Mouse (Mus musculus) stomach, embryonic 15.5 days (tissue): ENCODE results near the gene Usp54. TPM values are rescaled to one million over a fixed set of nuclear protein-coding genes. Genes with fewer than 3 reads are reported as not detected.

Experiments used
- ATAC-seq: fragments of 200-750 bp; cut with Nextera tagmentation; 2 replicates; pipeline ENCODE4 v1.8.0; 2017; ENCODE audit warnings: low read depth, moderate number of reproducible peaks, moderate TSS enrichment; ENCODE audit not compliant: insufficient read depth, low FRiP score
- H3K27ac ChIP-seq: fragments of 300-500 bp; sonication (generic); 2 replicates; pipeline ENCODE4 v1.5.1; 2015; ENCODE audit warnings: mild to moderate bottlenecking, inconsistent platforms
- H3K27me3 ChIP-seq: fragments of 300-500 bp; sonication (generic); replicated peaks from 2 replicates; pipeline ENCODE4 v1.6.1; 2015; ENCODE audit warnings: inconsistent platforms
- H3K36me3 ChIP-seq: fragments of 300-500 bp; sonication (generic); 2 replicates; pipeline ENCODE4 v1.6.1; 2015; ENCODE audit warnings: inconsistent platforms
- H3K4me1 ChIP-seq: fragments of 300-500 bp; sonication (generic); 2 replicates; pipeline ENCODE4 v1.6.1; 2015; ENCODE audit warnings: inconsistent platforms
- H3K4me2 ChIP-seq: fragments of 300-500 bp; sonication (generic); 2 replicates; pipeline ENCODE4 v1.6.1; 2015; ENCODE audit warnings: mild to moderate bottlenecking, inconsistent platforms
- H3K4me3 ChIP-seq: fragments of 300-500 bp; sonication (generic); replicated peaks from 2 replicates; pipeline ENCODE4 v1.5.1; 2015; ENCODE audit warnings: inconsistent platforms
- H3K9ac ChIP-seq: fragments of 300-500 bp; sonication (generic); 2 replicates; pipeline ENCODE4 v1.6.1; 2015; ENCODE audit warnings: inconsistent platforms
- H3K9me3 ChIP-seq: fragments of 300-500 bp; sonication (generic); 2 replicates; pipeline ENCODE4 v1.6.1; 2016; ENCODE audit warnings: inconsistent platforms
- WGBS: fragments of 180-500 bp; shearing (Covaris S2); methylation state at CpG from one replicate; pipeline ENCODE4 v1.1.7; 2015; 5-methylcytosine and 5-hydroxymethylcytosine counted together
- polyA plus RNA-seq: library from polyadenylated mRNA; unstranded; fragments of >200 nt; fragmentation: Nextera tagmentation; extraction: Ambion mirVana; gene quantifications from 2 replicates; pipeline ENCODE4 v1.2.1, GENCODE M21; 2015

Usp54 gene
- polyA plus RNA-seq, 1 experiment from 2014 or later, result 5.5 TPM

GRCm38 (mm10) chr14:20626447-20626846 lies 14.4 kb downstream of the Usp54 start:
- ATAC-seq, result no peak
- WGBS, result 85% methylated on average over 2 of the region's 2 CpGs
- H3K27ac ChIP-seq, result no peak overlapping the region
- H3K4me3 ChIP-seq, result no peak overlapping the region
- no peaks in the 10 kb centered on the region for H3K36me3 ChIP-seq
- H3K9me3 ChIP-seq, result no peaks in the 10 kb centered on the region
- no peak overlapping the region for H3K4me2 ChIP-seq
- H3K27me3 ChIP-seq, result no peaks in the 10 kb centered on the region
- no peak overlapping the region for H3K9ac ChIP-seq
- H3K4me1 ChIP-seq, result no peaks in the 10 kb centered on the region

DNA sequence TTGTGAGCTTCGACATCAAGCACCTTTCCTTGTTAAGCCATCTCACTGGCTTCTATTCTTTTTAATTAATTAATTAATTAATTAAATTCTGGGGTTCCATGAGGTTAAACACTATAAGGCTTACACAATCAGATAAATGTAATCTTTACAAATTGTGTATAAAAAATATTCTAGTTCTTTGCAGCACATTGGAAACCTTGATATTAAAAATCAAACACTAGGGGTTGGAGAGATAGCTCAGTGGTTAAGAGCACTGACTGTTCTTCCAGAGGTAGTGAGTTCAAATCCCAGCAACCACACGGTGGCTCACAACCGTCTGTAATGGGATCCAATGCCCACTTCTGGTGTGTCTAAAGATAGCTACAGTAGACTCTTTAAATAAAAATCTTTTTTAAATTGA lies 18.0 kb downstream of the Usp54 start:
- no peak overlapping the region for H3K4me2 ChIP-seq
- H3K27ac ChIP-seq, result no peak overlapping the region
- no peaks in the 10 kb centered on the region for H3K36me3 ChIP-seq
- no peak overlapping the region for H3K4me3 ChIP-seq
- 92% methylated on average over 3 of the region's 3 CpGs for WGBS
- no peaks in the 10 kb centered on the region for H3K4me1 ChIP-seq
- no peaks in the 10 kb centered on the region for H3K9me3 ChIP-seq
- H3K27me3 ChIP-seq, result no peaks in the 10 kb centered on the region
- H3K9ac ChIP-seq, result no peak overlapping the region
- ATAC-seq, result no peak

- no peaks in the 10 kb centered on the region for H3K4me1 ChIP-seq
- H3K27me3 ChIP-seq, result no peaks in the 10 kb centered on the region
- no peaks in the 10 kb centered on the region for H3K36me3 ChIP-seq
- no peak overlapping the region for H3K9ac ChIP-seq
- WGBS, result 71% methylated on average over 2 of the region's 2 CpGs
- H3K9me3 ChIP-seq, result no peaks in the 10 kb centered on the region
- no peak overlapping the region for H3K4me2 ChIP-seq
- no peak for ATAC-seq
- no peak overlapping the region for H3K27ac ChIP-seq
- H3K4me3 ChIP-seq, result no peak overlapping the region
Observed at GRCm38 (mm10) chr14:20622412-20622811, 18.5 kb downstream of the Usp54 start.

DNA sequence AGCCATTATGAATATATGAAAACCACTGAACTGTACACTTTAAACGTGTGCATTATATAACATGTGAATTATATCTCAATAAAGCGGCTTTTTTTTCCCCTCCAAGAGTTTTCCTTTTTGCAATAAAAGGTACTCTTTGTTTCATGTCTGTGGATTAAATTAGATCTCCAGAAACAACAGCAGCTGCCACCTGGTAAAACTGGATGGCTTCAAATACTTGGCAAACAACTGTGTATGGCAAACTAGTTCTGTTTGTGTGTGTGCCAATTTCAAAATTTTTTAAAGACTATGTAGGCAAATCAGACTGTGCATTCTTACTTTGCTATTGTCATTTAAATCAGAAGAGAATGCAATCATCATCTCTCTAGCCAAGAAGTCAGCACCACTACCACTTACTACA lies 19.0 kb downstream of the Usp54 start:
- no peaks in the 10 kb centered on the region for H3K36me3 ChIP-seq

DNA sequence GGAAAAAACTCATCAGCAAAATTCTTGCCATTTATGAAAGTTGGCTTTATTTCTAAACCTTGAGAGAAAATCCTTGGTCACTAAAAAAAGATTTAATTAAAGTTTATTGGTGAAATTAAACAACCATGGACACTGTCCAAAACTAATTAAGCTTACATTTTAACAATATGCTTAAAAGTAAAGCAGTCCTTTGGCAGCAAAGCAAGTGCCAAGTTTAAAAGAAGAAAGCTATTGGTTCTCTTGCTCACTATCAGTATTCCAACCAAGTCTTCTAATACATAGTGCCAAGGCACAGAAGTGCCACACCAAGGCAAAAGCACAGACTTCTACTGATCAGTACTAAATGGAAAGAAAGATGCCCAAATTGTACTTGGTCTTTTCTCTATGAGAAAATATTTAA lies 21.7 kb downstream of the Usp54 start:
- Histone ChIP-seq H3K9ac (no peak overlapping the region), H3K4me3 (no peak overlapping the region), H3K27me3 (no peaks in the 10 kb centered on the region), H3K36me3 (no peaks in the 10 kb centered on the region), H3K9me3 (no peaks in the 10 kb centered on the region), H3K4me1 (0 out of 2 replicates have a peak, but pooled peaks cover 2% of the 10 kb centered on the region), H3K4me2 (no peak overlapping the region), H3K27ac (no peak overlapping the region)
- ATAC-seq, result no peak

More for the DNA sequence above, 19.0 kb downstream of the Usp54 start:
- H3K9ac ChIP-seq, result no peak overlapping the region
- H3K4me3 ChIP-seq, result no peak overlapping the region
- H3K27me3 ChIP-seq, result no peaks in the 10 kb centered on the region
- no peak for ATAC-seq
- H3K27ac ChIP-seq, result no peak overlapping the region
- no peaks in the 10 kb centered on the region for H3K4me1 ChIP-seq
- no peaks in the 10 kb centered on the region for H3K9me3 ChIP-seq
- 82% methylated on average over 2 of the region's 2 CpGs for WGBS
- no peak overlapping the region for H3K4me2 ChIP-seq

DNA sequence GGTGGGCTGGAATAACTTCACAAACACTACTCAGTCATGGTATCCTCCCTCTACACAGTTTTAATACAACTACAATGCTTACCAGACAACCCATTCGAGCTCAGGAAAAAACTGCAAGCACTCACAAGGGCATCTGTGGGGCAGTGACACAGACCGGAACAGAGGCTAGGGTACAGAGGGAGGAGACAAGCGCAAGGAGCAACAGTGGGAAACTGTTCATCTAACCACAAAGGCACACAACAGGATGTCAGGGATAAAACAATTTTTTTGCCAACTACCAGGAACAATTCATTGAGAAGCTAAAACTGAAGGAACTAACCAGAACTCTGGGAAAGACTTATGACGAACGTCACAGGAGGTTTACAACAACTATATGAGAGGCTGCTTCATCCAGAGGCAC lies 22.7 kb downstream of the Usp54 start:
- no peak overlapping the region for H3K4me3 ChIP-seq
- no peaks in the 10 kb centered on the region for H3K27me3 ChIP-seq
- H3K9me3 ChIP-seq, result no peaks in the 10 kb centered on the region
- no peaks in the 10 kb centered on the region for H3K36me3 ChIP-seq
- H3K4me2 ChIP-seq, result no peak overlapping the region
- 65% methylated on average over 5 of the region's 5 CpGs for WGBS
- H3K27ac ChIP-seq, result no peak overlapping the region
- H3K9ac ChIP-seq, result no peak overlapping the region
- no peak for ATAC-seq
- 0 out of 2 replicates have a peak, but pooled peaks cover 2% of the 10 kb centered on the region for H3K4me1 ChIP-seq

DNA sequence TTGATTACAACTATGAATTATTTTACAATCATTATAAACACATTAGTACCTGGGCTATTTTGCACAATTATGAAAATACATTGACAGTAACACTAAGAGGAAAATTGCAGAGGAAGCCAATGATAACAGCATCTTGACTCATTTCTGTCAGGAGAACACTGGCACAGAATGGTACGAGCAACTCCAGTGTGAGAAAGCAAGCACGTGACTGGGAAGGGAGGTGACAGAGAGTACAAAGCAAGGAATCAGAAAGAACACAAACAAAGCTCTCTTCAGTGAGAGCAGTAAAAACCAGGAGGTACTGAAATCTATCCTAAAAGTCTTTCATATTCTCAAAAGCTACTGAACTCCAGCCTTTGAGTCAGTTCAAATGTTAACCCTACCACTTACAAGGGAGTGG lies 24.4 kb downstream of the Usp54 start:
- no peak for ATAC-seq
- H3K36me3 ChIP-seq, result no peaks in the 10 kb centered on the region
- no peaks in the 10 kb centered on the region for H3K27me3 ChIP-seq
- H3K27ac ChIP-seq, result no peak overlapping the region
- no peak overlapping the region for H3K4me3 ChIP-seq
- no peaks in the 10 kb centered on the region for H3K9me3 ChIP-seq
- WGBS, result 19% methylated on average over 2 of the region's 2 CpGs
- H3K9ac ChIP-seq, result no peak overlapping the region
- H3K4me1 ChIP-seq, result 0 out of 2 replicates have a peak, but pooled peaks cover 2% of the 10 kb centered on the region
- no peak overlapping the region for H3K4me2 ChIP-seq

- no peak overlapping the region for H3K4me2 ChIP-seq
- no peaks in the 10 kb centered on the region for H3K27me3 ChIP-seq
- 100% methylated on average over 2 of the region's 2 CpGs for WGBS
- ATAC-seq, result no peak
- H3K36me3 ChIP-seq, result no peaks in the 10 kb centered on the region
- no peak overlapping the region for H3K27ac ChIP-seq
- H3K4me1 ChIP-seq, result 0 out of 2 replicates have a peak, but pooled peaks cover 2% of the 10 kb centered on the region
- H3K9me3 ChIP-seq, result no peaks in the 10 kb centered on the region
- H3K4me3 ChIP-seq, result no peak overlapping the region
- no peak overlapping the region for H3K9ac ChIP-seq
Observed at GRCm38 (mm10) chr14:20615075-20615474, 25.8 kb downstream of the Usp54 start.

- 95% methylated on average over 1 of the region's 1 CpGs for WGBS
- H3K27me3 ChIP-seq, result no peaks in the 10 kb centered on the region
- H3K9ac ChIP-seq, result no peak overlapping the region
- H3K27ac ChIP-seq, result no peak overlapping the region
- H3K36me3 ChIP-seq, result no peaks in the 10 kb centered on the region
- no peak overlapping the region for H3K4me3 ChIP-seq
- 0 out of 2 replicates have a peak, but pooled peaks cover 2% of the 10 kb centered on the region for H3K4me1 ChIP-seq
- H3K4me2 ChIP-seq, result no peak overlapping the region
- H3K9me3 ChIP-seq, result no peaks in the 10 kb centered on the region
- no peak for ATAC-seq
Observed at GRCm38 (mm10) chr14:20612820-20613219, 28.0 kb downstream of the Usp54 start.

GRCm38 (mm10) chr14:20610146-20610545 lies 30.7 kb downstream of the Usp54 start:
- Histone ChIP-seq H3K4me2 (no peak overlapping the region), H3K9me3 (no peaks in the 10 kb centered on the region), H3K4me1 (no peaks in the 10 kb centered on the region), H3K4me3 (no peak overlapping the region), H3K27me3 (no peaks in the 10 kb centered on the region), H3K9ac (no peak overlapping the region), H3K36me3 (no peaks in the 10 kb centered on the region), H3K27ac (peak overlapping the region; percentile 61)
- ATAC-seq, result no peak
- 76% methylated on average over 4 of the region's 4 CpGs for WGBS

- no peaks in the 10 kb centered on the region for H3K36me3 ChIP-seq
- H3K27ac ChIP-seq, result no peak overlapping the region; the same call in 1 of the 2 replicates
- H3K27me3 ChIP-seq, result no peaks in the 10 kb centered on the region
- no peak overlapping the region for H3K4me2 ChIP-seq
- H3K4me3 ChIP-seq, result no peak overlapping the region
- 66% methylated on average over 3 of the region's 3 CpGs for WGBS
- H3K9ac ChIP-seq, result no peak overlapping the region
- no peak for ATAC-seq
- no peaks in the 10 kb centered on the region for H3K9me3 ChIP-seq
- no peaks in the 10 kb centered on the region for H3K4me1 ChIP-seq
Observed at GRCm38 (mm10) chr14:20609519-20609918, 31.3 kb downstream of the Usp54 start.

DNA sequence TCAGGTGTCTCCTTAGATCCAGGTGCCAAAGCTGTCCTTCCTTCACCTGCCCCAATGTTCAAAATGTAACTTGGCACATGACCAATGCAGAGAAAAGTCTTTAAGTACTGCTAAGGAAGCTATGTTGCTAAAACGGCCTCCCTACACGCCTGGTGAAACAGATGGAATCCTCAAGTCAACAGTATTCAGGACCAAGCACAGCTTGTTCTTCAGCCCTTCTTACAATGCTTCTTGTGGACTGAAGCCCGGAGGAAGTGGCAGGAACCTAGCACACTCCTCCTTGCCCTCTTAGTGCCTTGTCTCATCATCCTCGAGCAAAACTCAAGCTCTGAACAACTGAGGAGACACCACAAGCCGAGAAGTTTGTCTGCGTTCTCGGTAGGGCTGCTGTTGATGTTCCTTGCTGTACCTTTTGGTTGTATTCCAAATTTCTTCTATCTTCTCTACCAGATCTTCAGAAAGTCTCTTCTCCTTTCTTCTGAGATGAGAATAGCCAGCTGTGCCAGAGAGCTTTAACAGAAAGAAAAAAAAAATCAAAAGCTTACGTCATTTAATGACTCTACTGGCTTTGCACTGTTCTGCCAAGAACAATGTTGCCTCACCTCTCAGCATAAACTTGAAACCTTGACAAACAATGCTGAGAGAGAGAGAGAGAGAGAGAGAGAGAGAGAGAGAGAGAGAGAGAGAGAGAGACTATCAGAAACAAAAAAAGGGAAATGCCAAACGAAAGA lies 33.3 kb downstream of the Usp54 start:
- Histone ChIP-seq H3K4me3 (no peak overlapping the region), H3K27ac (no peak overlapping the region)

DNA sequence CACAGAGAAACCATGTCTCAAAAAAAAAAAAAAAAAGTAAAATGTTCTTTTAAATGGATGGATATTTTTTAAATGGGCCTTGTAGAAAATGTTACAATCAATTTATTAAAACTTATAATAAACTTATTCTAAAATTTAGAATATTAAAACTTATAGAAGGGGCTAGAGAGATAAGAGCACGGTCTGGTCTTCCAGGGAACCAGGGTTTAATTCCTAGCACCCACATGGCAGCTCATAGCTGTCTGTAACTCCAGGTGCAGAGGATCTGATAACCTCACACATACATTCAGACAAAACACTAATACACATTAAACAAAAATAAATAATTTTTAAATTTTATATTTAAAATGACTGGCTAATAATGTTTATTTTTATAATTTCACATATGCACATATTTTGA lies 39.6 kb downstream of the Usp54 start:
- H3K4me3 ChIP-seq, result no peak overlapping the region
- no peak for ATAC-seq
- H3K27me3 ChIP-seq, result no peaks in the 10 kb centered on the region
- no peaks in the 10 kb centered on the region for H3K36me3 ChIP-seq
- no peak overlapping the region for H3K4me2 ChIP-seq
- no peak overlapping the region for H3K9ac ChIP-seq
- H3K4me1 ChIP-seq, result no peaks in the 10 kb centered on the region
- H3K27ac ChIP-seq, result no peak overlapping the region
- 84% methylated on average over 1 of the region's 1 CpGs for WGBS
- H3K9me3 ChIP-seq, result no peaks in the 10 kb centered on the region

More for the DNA sequence above, 33.3 kb downstream of the Usp54 start:
- H3K9me3 ChIP-seq, result no peaks in the 10 kb centered on the region
- no peak overlapping the region for H3K9ac ChIP-seq
- H3K4me2 ChIP-seq, result no peak overlapping the region
- no peaks in the 10 kb centered on the region for H3K36me3 ChIP-seq
- 65% methylated on average over 9 of the region's 9 CpGs for WGBS
- H3K4me1 ChIP-seq, result no peaks in the 10 kb centered on the region
- H3K27me3 ChIP-seq, result no peaks in the 10 kb centered on the region
- no peak for ATAC-seq
